In genomic region chr5:122262104-122262503, GRCm38 (mm10) we compare ENCODE assay signal across 12 mouse cellular contexts. TPM values are rescaled to one million over a fixed set of nuclear protein-coding genes. Genes with fewer than 3 reads are reported as not detected.
DNase-seq lines count a peak whose midpoint lies in the region; ATAC-seq and TF ChIP-seq lines count a peak whose summit lies in the region.
"Had no signal": no experiment of that assay in that cellular context is flagged by ENCODE, and none has a peak within 500 bp of the region (broad histone marks: within the 10 kb centered on the region; RNA-seq: fewer than 3 reads in every experiment).

No protein-coding gene starts in this region.

- H3K27ac ChIP-seq in midbrain, embryonic 12.5 days (replicated peaks) = no peak overlapping the region
- no peak overlapping the region for H3K27ac ChIP-seq in midbrain, embryonic 11.5 days (ENCODE audit: low read depth, low read length)
- H3K27ac ChIP-seq in MEL (ENCODE audit: control insufficient read depth, low read depth, low read length) = no peak overlapping the region
- H3K27ac ChIP-seq in liver, postnatal 0 days (ENCODE audit: low read depth) = no peak overlapping the region
- H3K27ac ChIP-seq: forebrain, embryonic 15.5 days had no signal

- H3K4me3 ChIP-seq in midbrain, embryonic 12.5 days = no peak overlapping the region
- no peak overlapping the region for H3K4me3 ChIP-seq in midbrain, embryonic 11.5 days (ENCODE audit: low read depth, low read length)
- no peak overlapping the region for H3K4me3 ChIP-seq in MEL (ENCODE audit: control insufficient read depth in 1 of 2, insufficient read depth in 1 of 2, low read depth in 2 of 2, low read length in 2 of 2)
- no peak overlapping the region for H3K4me3 ChIP-seq in liver, postnatal 0 days (ENCODE audit: low read depth, low read length)
- H3K4me3 ChIP-seq: forebrain, embryonic 15.5 days; hindbrain, embryonic 10.5 days had no signal

- no peaks in the 10 kb centered on the region for H3K9me3 ChIP-seq in midbrain, embryonic 12.5 days
- H3K9me3 ChIP-seq in midbrain, embryonic 11.5 days (ENCODE audit: control insufficient read depth, low read length) = no peaks in the 10 kb centered on the region
- H3K9me3 ChIP-seq in MEL (replicated peaks; ENCODE audit: insufficient read depth, low read length) = no peaks in the 10 kb centered on the region
- no peaks in the 10 kb centered on the region for H3K9me3 ChIP-seq in liver, postnatal 0 days (ENCODE audit: low read length)
- H3K9me3 ChIP-seq: forebrain, embryonic 15.5 days; hindbrain, embryonic 10.5 days; megakaryocyte, embryonic 14.5 days had no signal

- ATAC-seq in midbrain, embryonic 12.5 days (ENCODE audit: low FRiP score, low read depth) = no peak
- no peak for ATAC-seq in midbrain, embryonic 11.5 days (ENCODE audit: low FRiP score)
- no peak for ATAC-seq in liver, postnatal 0 days
- ATAC-seq: forebrain, embryonic 15.5 days had no signal

- DNase-seq in midbrain, embryonic 11.5 days (ENCODE audit: low spot score, missing footprints) = no peak
- no peak for DNase-seq in MEL (ENCODE audit: low read depth, low spot score)
- DNase-seq in liver, postnatal 0 days = no peak
- DNase-seq in thymus, postnatal 25 days = peak; percentile 40
- DNase-seq in layer of hippocampus, postnatal 36 days = no peak
- no peak for DNase-seq in layer of hippocampus, adult 11-12 months (ENCODE audit: low spot score)
- DNase-seq: heart, adult 18-20 months; kidney, postnatal 14 days had no signal

- peaks cover 27% of the 10 kb centered on the region for H3K4me1 ChIP-seq in midbrain, embryonic 12.5 days
- peaks cover 7% of the 10 kb centered on the region for H3K4me1 ChIP-seq in midbrain, embryonic 11.5 days (ENCODE audit: control insufficient read depth, insufficient read depth, low read length)
- peaks cover 2 to 15% of the 10 kb centered on the region in 2 experiments; a peak in 3 of 4 replicates for H3K4me1 ChIP-seq in MEL (ENCODE audit: control insufficient read depth in 1 of 2, insufficient read depth in 2 of 2, low read length in 2 of 2)
- H3K4me1 ChIP-seq in liver, postnatal 0 days (ENCODE audit: insufficient read depth) = peaks cover 6% of the 10 kb centered on the region

- peak in 2 of 3 experiments; percentile 8 to 35; a peak in 2 of 6 replicates for TF ChIP-seq CTCF in MEL (IDR thresholded peaks at IDR 0.05 in 2 of 3, conservative IDR thresholded peaks at IDR 0.05 in 1 of 3; ENCODE audit: control insufficient read depth in 1 of 3, insufficient read depth in 1 of 3, low read depth in 2 of 3, low read length in 3 of 3, poor library complexity in 1 of 3, severe bottlenecking in 1 of 3)
- peak; percentile 61 for TF ChIP-seq CTCF in liver, postnatal 0 days (IDR thresholded peaks at IDR 0.05; ENCODE audit: low read depth)

- TF ChIP-seq POLR2A in MEL (IDR thresholded peaks at IDR 0.05; ENCODE audit: control insufficient read depth in 1 of 2, insufficient read depth in 1 of 2, low read depth in 1 of 2, low read length in 2 of 2, poor library complexity in 1 of 2) = no peak

- H3K4me2 ChIP-seq in midbrain, embryonic 12.5 days (replicated peaks) = 0 out of 2 replicates have a peak overlapping the region, but pooled peaks have one; percentile 0
- no peak overlapping the region for H3K4me2 ChIP-seq in midbrain, embryonic 11.5 days
- no peak overlapping the region for H3K4me2 ChIP-seq in liver, postnatal 0 days (ENCODE audit: low read depth, low read length)
- H3K4me2 ChIP-seq: forebrain, embryonic 15.5 days had no signal

- H3K79me2 ChIP-seq in MEL (ENCODE audit: control insufficient read depth, insufficient read depth, low read length, poor library complexity) = peaks cover 3% of the 10 kb centered on the region; the same call in 1 of the 2 replicates

- peaks cover 31% of the 10 kb centered on the region for H3K36me3 ChIP-seq in midbrain, embryonic 12.5 days
- H3K36me3 ChIP-seq in midbrain, embryonic 11.5 days (ENCODE audit: control insufficient read depth, insufficient read depth, low read length) = peaks cover 3% of the 10 kb centered on the region
- peaks cover 0 to 15% of the 10 kb centered on the region in 2 experiments; a peak in 2 of 4 replicates for H3K36me3 ChIP-seq in MEL (ENCODE audit: control insufficient read depth in 1 of 2, insufficient read depth in 2 of 2, low read length in 2 of 2)
- no peaks in the 10 kb centered on the region; the same call in 1 of the 2 replicates for H3K36me3 ChIP-seq in liver, postnatal 0 days (replicated peaks; ENCODE audit: insufficient read depth, low read length)

- H3K27me3 ChIP-seq in midbrain, embryonic 12.5 days = no peaks in the 10 kb centered on the region
- H3K27me3 ChIP-seq in midbrain, embryonic 11.5 days (ENCODE audit: control insufficient read depth, insufficient read depth, low read length) = no peaks in the 10 kb centered on the region
- H3K27me3 ChIP-seq in MEL (ENCODE audit: control insufficient read depth in 1 of 2, insufficient read depth in 2 of 2, low read length in 2 of 2) = no peaks in the 10 kb centered on the region
- no peaks in the 10 kb centered on the region for H3K27me3 ChIP-seq in liver, postnatal 0 days (ENCODE audit: insufficient read depth, low read length)
- H3K27me3 ChIP-seq: forebrain, embryonic 15.5 days; megakaryocyte, embryonic 14.5 days had no signal

- peak; percentile 39 to 45; a peak in 3 of 4 replicates for TF ChIP-seq EP300 in MEL (IDR thresholded peaks at IDR 0.05; ENCODE audit: low read depth in 1 of 2, low read length in 2 of 2)
- no peak for TF ChIP-seq EP300 in liver, postnatal 0 days (IDR thresholded peaks at IDR 0.05; ENCODE audit: low read depth)

- no peak overlapping the region for H3K9ac ChIP-seq in midbrain, embryonic 12.5 days (replicated peaks)
- H3K9ac ChIP-seq in midbrain, embryonic 11.5 days (ENCODE audit: low read length) = no peak overlapping the region
- H3K9ac ChIP-seq in MEL (ENCODE audit: control insufficient read depth, low read depth, low read length, poor library complexity, severe bottlenecking) = no peak overlapping the region
- no peak overlapping the region for H3K9ac ChIP-seq in liver, postnatal 0 days (replicated peaks)
- H3K9ac ChIP-seq: forebrain, embryonic 15.5 days had no signal

- TF ChIP-seq RAD21 in MEL (IDR thresholded peaks at IDR 0.05; ENCODE audit: low read depth, low read length) = peak; percentile 7; the same call in 1 of the 2 replicates

- 60% methylated on average over 7 of the region's 7 CpGs for WGBS in midbrain, embryonic 12.5 days
- 49% methylated on average over 7 of the region's 7 CpGs for WGBS in midbrain, embryonic 11.5 days
- WGBS in liver, postnatal 0 days (ENCODE audit: insufficient replicate concordance) = 38% methylated on average over 7 of the region's 7 CpGs

TF ChIP-seq in MEL, 35 proteins besides CTCF, POLR2A, EP300 and RAD21:
- TF ChIP-seq GATA1 (IDR thresholded peaks at IDR 0.05; ENCODE audit: low read depth, low read length) (peak; percentile 74), CHD1 (IDR thresholded peaks at IDR 0.05; ENCODE audit: low read depth, low read length) (no peak), SMC3 (IDR thresholded peaks at IDR 0.05; ENCODE audit: low read depth, low read length) (peak; percentile 44; the same call in 1 of the 2 replicates)

RNA-seq across cellular contexts. Expression of gene Tctn1, which starts 2.2 kb away (rescaled TPM):
- 7.2 and 8.1 TPM in 2 replicates for polyA plus RNA-seq in midbrain, embryonic 12.5 days (2016; fragmentation: Nextera tagmentation; extraction: Ambion mirVana)
- polyA plus RNA-seq in midbrain, embryonic 11.5 days (2014; fragmentation: Nextera tagmentation; extraction: Ambion mirVana) = 4.3 and 4.8 TPM in 2 replicates
- total RNA-seq in MEL (2012; rRNA removed) = 2.5 and 3.8 TPM in 2 replicates
- polyA plus RNA-seq in MEL (2012; ENCODE audit: insufficient read depth in 1 of 2, insufficient read length in 2 of 2, low read depth in 1 of 2, low replicate concordance in 2 of 2, missing spikeins in 1 of 2) = 1 to 10 TPM in 1 of 2 experiments, not detected in 1; 6.0 TPM
- 1.1 and 1.2 TPM in 2 replicates for polyA plus RNA-seq in liver, postnatal 0 days (2015; fragmentation: Nextera tagmentation; extraction: Ambion mirVana)
- 10 to 100 TPM; 11.5 to 14.5 TPM for total RNA-seq in layer of hippocampus, postnatal 36 days (2021)

RNA-seq across cellular contexts. Expression of gene Pptc7, which starts 22.1 kb away (rescaled TPM):
- polyA plus RNA-seq in midbrain, embryonic 12.5 days (2016; fragmentation: Nextera tagmentation; extraction: Ambion mirVana) = 9.9 and 11.9 TPM in 2 replicates
- 7.6 and 8.8 TPM in 2 replicates for polyA plus RNA-seq in midbrain, embryonic 11.5 days (2014; fragmentation: Nextera tagmentation; extraction: Ambion mirVana)
- total RNA-seq in MEL (2012; rRNA removed) = 16.0 and 17.3 TPM in 2 replicates
- polyA plus RNA-seq in MEL (2012; ENCODE audit: insufficient read depth in 1 of 2, insufficient read length in 2 of 2, low read depth in 1 of 2, low replicate concordance in 2 of 2, missing spikeins in 1 of 2) = 10 to 100 TPM in 1 of 2 experiments, not detected in 1; 22.3 TPM
- polyA plus RNA-seq in liver, postnatal 0 days (2015; fragmentation: Nextera tagmentation; extraction: Ambion mirVana) = 4.4 and 5.6 TPM in 2 replicates
- 10 to 100 TPM; 41.1 to 43.6 TPM for total RNA-seq in layer of hippocampus, postnatal 36 days (2021)

RNA-seq across cellular contexts. Expression of gene Hvcn1, which starts 55.5 kb away (rescaled TPM):
- 9.4 and 10.8 TPM in 2 replicates for polyA plus RNA-seq in midbrain, embryonic 12.5 days (2016; fragmentation: Nextera tagmentation; extraction: Ambion mirVana)
- polyA plus RNA-seq in midbrain, embryonic 11.5 days (2014; fragmentation: Nextera tagmentation; extraction: Ambion mirVana) = 11.4 and 12.5 TPM in 2 replicates
- total RNA-seq in MEL (2012; rRNA removed) = 8.4 and 9.1 TPM in 2 replicates
- polyA plus RNA-seq in MEL (2012; ENCODE audit: insufficient read depth in 1 of 2, insufficient read length in 2 of 2, low read depth in 1 of 2, low replicate concordance in 2 of 2, missing spikeins in 1 of 2) = 10 to 100 TPM in 1 of 2 experiments, not detected in 1; 13.5 TPM
- polyA plus RNA-seq in liver, postnatal 0 days (2015; fragmentation: Nextera tagmentation; extraction: Ambion mirVana) = 7.0 and 7.3 TPM in 2 replicates
- total RNA-seq in layer of hippocampus, postnatal 36 days (2021) = 1 to 10 TPM; 2.4 to 3.3 TPM
